9 mouse cellular contexts compared by ENCODE assay signal in the genomic region with DNA sequence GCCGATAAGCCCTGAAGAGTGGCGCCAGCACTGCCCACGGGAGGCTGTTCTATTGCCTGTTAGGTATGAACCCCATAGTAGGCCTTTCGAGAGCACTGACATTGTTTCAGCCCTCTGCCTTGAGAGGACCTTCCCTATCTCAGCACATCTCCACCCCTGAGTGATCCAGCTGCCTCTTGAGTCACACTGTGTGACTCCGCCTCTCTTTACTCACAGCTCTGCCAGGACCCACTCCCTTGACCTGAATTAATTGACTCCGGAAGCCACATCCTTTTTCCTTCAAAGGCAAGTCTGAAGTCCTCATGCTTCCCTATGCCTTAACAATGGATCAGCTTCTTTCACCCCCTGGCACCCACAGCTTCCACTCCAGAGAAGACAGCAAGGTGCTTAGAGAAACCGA. TPM values are rescaled to one million over a fixed set of nuclear protein-coding genes. Genes with fewer than 3 reads are reported as not detected.
DNase-seq lines count a peak whose midpoint lies in the region; ATAC-seq lines count a peak whose summit lies in the region.
"Had no signal": no experiment of that assay in that cellular context is flagged by ENCODE, and none has a peak within 500 bp of the region (broad histone marks: within the 10 kb centered on the region; RNA-seq: fewer than 3 reads in every experiment).

No protein-coding gene starts in this region.

- H3K27ac ChIP-seq in macrophage = peak overlapping the region; percentile 98
- no peak overlapping the region for H3K27ac ChIP-seq in forebrain, embryonic 11.5 days (ENCODE audit: low read depth, low read length)

- H3K79me2 ChIP-seq in macrophage (ENCODE audit: inconsistent target) = no peaks in the 10 kb centered on the region

- H3K9ac ChIP-seq in forebrain, embryonic 11.5 days (ENCODE audit: low read length) = no peak overlapping the region

- DNase-seq in heart, adult 11 months = peak; percentile 95
- no peak for DNase-seq in heart, adult 18-20 months
- DNase-seq in MN1 (ENCODE audit: low spot score) = peak; percentile 62
- DNase-seq in kidney, adult 8-10 months = peak; percentile 40 to 68
- no peak for DNase-seq in forebrain, embryonic 11.5 days (ENCODE audit: low spot score)
- no peak for DNase-seq in spleen, adult 12 weeks (ENCODE audit: low spot score)

- H3K36me3 ChIP-seq in macrophage (ENCODE audit: inconsistent target) = no peaks in the 10 kb centered on the region
- H3K36me3 ChIP-seq in forebrain, embryonic 11.5 days (ENCODE audit: control insufficient read depth, insufficient read depth, low read length) = no peaks in the 10 kb centered on the region

- ATAC-seq in forebrain, embryonic 11.5 days (replicated peaks; ENCODE audit: low FRiP score) = no peak
- ATAC-seq in CD4-positive, CD25-positive, alpha-beta regulatory T cell, adult 4 months = no peak

- H3K27me3 ChIP-seq in forebrain, embryonic 11.5 days (ENCODE audit: control insufficient read depth, insufficient read depth, low read length) = no peaks in the 10 kb centered on the region

- H3K4me1 ChIP-seq in forebrain, embryonic 11.5 days (replicated peaks; ENCODE audit: control insufficient read depth, insufficient read depth, low read length) = peaks cover 6% of the 10 kb centered on the region

- no peak overlapping the region for H3K4me3 ChIP-seq in macrophage (ENCODE audit: inconsistent target)
- no peak overlapping the region for H3K4me3 ChIP-seq in forebrain, embryonic 11.5 days (ENCODE audit: low read depth, low read length)

- H3K9me3 ChIP-seq in forebrain, embryonic 11.5 days (ENCODE audit: control insufficient read depth, low read length) = no peaks in the 10 kb centered on the region

- WGBS in macrophage (ENCODE audit: missing documents) = 73% methylated on average over 6 of the region's 7 CpGs
- WGBS in forebrain, embryonic 11.5 days = 79% methylated on average over 7 of the region's 7 CpGs

- H3K4me2 ChIP-seq in forebrain, embryonic 11.5 days (ENCODE audit: low read depth, low read length, severe bottlenecking) = no peak overlapping the region
- H3K4me2 ChIP-seq: midbrain, embryonic 11.5 days had no signal

RNA-seq across cellular contexts. Expression of gene Mnt, which starts 4.6 kb away (rescaled TPM):
- total RNA-seq in heart, adult 18-20 months (2021) = 1 to 10 TPM; 5.8 to 6.3 TPM
- total RNA-seq in macrophage (2018; cell fraction: chromatin; rRNA removed) = 10 to 100 TPM in 21 of 26 experiments, 1 to 10 TPM in 5; 3.0 to 55.2 (median 34.8) TPM
- 10 to 100 TPM in 25 of 26 experiments, 1 to 10 TPM in 1; 6.5 to 66.5 (median 35.6) TPM for total RNA-seq in macrophage (2018; cell fraction: cytosol; rRNA removed)
- 10 to 100 TPM in 24 of 26 experiments, 1 to 10 TPM in 2; 4.1 to 71.3 (median 38.9) TPM for total RNA-seq in macrophage (2018; cell fraction: nucleus; rRNA removed)
- 21.8 to 49.6 TPM (median 29.0 TPM) in 3 replicates for polyA plus RNA-seq in macrophage (2018)
- polyA plus RNA-seq in forebrain, embryonic 11.5 days (2014; fragmentation: Nextera tagmentation; extraction: Ambion mirVana) = 5.8 and 6.0 TPM in 2 replicates
- polyA plus RNA-seq in CD4-positive, CD25-positive, alpha-beta regulatory T cell, adult 4 months (2017; shearing (Covaris generic)) = 1 to 10 TPM; 5.1 to 5.9 TPM

RNA-seq across cellular contexts. Expression of gene Mettl16, which starts 55.5 kb away (rescaled TPM):
- total RNA-seq in heart, adult 18-20 months (2021) = 10 to 100 TPM; 16.4 to 17.3 TPM
- total RNA-seq in macrophage (2018; cell fraction: chromatin; rRNA removed) = 10 to 100 TPM in 24 of 26 experiments, 1 to 10 TPM in 2; 8.4 to 43.9 (median 25.7) TPM
- 10 to 100 TPM in 20 of 26 experiments, 1 to 10 TPM in 6; 7.0 to 17.0 (median 12.0) TPM for total RNA-seq in macrophage (2018; cell fraction: cytosol; rRNA removed)
- 10 to 100 TPM in 17 of 26 experiments, 1 to 10 TPM in 9; 6.0 to 32.1 (median 13.7) TPM for total RNA-seq in macrophage (2018; cell fraction: nucleus; rRNA removed)
- polyA plus RNA-seq in macrophage (2018) = 8.7 to 21.0 TPM (median 15.0 TPM) in 3 replicates
- polyA plus RNA-seq in forebrain, embryonic 11.5 days (2014; fragmentation: Nextera tagmentation; extraction: Ambion mirVana) = 53.3 and 57.0 TPM in 2 replicates
- polyA plus RNA-seq in CD4-positive, CD25-positive, alpha-beta regulatory T cell, adult 4 months (2017; shearing (Covaris generic)) = 10 to 100 TPM; 29.2 to 36.8 TPM

Comparison
In these comparisons a context has a peak if more than half of its experiments do, and no peak if none do; other contexts are left out.
1. DNase-seq: peak in heart, adult 11 months (single experiment), MN1 (single experiment) and kidney, adult 8-10 months (2 of 2); none in heart, adult 18-20 months (0 of 2), forebrain, embryonic 11.5 days (single experiment) and spleen, adult 12 weeks (single experiment).